Mouse (Mus musculus): Measurements from ENCODE around the gene Clstn2. TPM values are rescaled to one million over a fixed set of nuclear protein-coding genes. Genes with fewer than 3 reads are reported as not detected.

The Clstn2 gene
- polyA plus RNA-seq, 1 experiment from 2014 or later: 1.8 TPM

GRCm38 (mm10) chr9:97414876-97415668 is 617.9 kb downstream of the Clstn2 start:
- Histone ChIP-seq H3K4me2 (no peak overlapping the region), H3K27ac (no peak overlapping the region), H3K9ac (no peak overlapping the region), H3K4me1 (no peaks in the 10 kb centered on the region), H3K36me3 (no peaks in the 10 kb centered on the region), H3K4me3 (replicated peaks) (no peak overlapping the region), H3K9me3 (replicated peaks) (no peaks in the 10 kb centered on the region), H3K27me3 (no peaks in the 10 kb centered on the region)
- ATAC-seq (replicated peaks; ENCODE audit: low FRiP score): no peak
- WGBS: 85% methylated on average over 6 of the region's 6 CpGs

DNA sequence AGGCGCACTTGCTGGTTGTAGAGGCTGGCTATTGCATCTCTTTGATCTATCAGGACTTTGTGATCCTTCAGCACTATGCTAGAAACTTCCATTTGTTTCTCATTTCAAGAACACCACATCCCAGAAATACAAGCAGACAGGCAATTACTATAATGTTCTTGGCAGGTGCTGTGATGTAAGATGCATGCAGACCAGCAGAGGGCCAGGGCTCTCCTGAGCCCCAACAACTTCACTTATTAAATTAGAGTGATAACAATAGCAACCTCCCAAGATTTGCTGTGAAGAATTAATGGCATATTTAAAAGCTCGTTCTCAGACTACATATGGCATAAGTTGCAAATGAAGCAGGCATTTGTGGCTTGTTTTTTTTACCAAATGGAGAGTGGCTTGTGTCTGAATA is 624.8 kb downstream of the Clstn2 start:
- ATAC-seq (replicated peaks; ENCODE audit: low FRiP score): no peak
- WGBS: 79% methylated on average over 2 of the region's 2 CpGs
- no peaks in the 10 kb centered on the region for H3K36me3 ChIP-seq
- no peaks in the 10 kb centered on the region for H3K9me3 ChIP-seq (replicated peaks)
- no peak overlapping the region for H3K27ac ChIP-seq
- no peak overlapping the region for H3K9ac ChIP-seq
- H3K27me3 ChIP-seq: no peaks in the 10 kb centered on the region
- no peak overlapping the region for H3K4me3 ChIP-seq (replicated peaks)
- no peaks in the 10 kb centered on the region for H3K4me1 ChIP-seq
- no peak overlapping the region for H3K4me2 ChIP-seq

Data from kidney, embryonic 15.5 days (tissue).